Mouse (Mus musculus): ENCODE data around the gene Lrp10. TPM values are rescaled to one million over a fixed set of nuclear protein-coding genes. Genes with fewer than 3 reads are reported as not detected.
A peak's percentile ranks its signal among the peaks of the same experiment; 100 is the strongest.

Gene Lrp10
- polyA plus RNA-seq, 1 experiment from 2014 or later, result 59.3 TPM

GRCm38 (mm10) chr14:54453566-54453965, 10.4 kb upstream of the Lrp10 start:
- H3K27ac ChIP-seq (replicated peaks), result no peak overlapping the region

GRCm38 (mm10) chr14:54454669-54455528, 9.0 kb upstream of the Lrp10 start:
- DNase-seq (ENCODE audit: low spot score) (no peak), ATAC-seq (ENCODE audit: low FRiP score, low TSS enrichment) (peak; percentile 51; the same call in 1 of the 2 replicates)
- TF ChIP-seq EP300 (optimal IDR thresholded peaks at IDR 0.05) (no peak), CTCF (IDR thresholded peaks at IDR 0.05; ENCODE audit: low read depth) (no peak)
- H3K27ac ChIP-seq (replicated peaks), result no peak overlapping the region
- no peaks in the 10 kb centered on the region for H3K9me3 ChIP-seq (ENCODE audit: control insufficient read depth, low read length)
- no peak overlapping the region for H3K4me2 ChIP-seq (replicated peaks; ENCODE audit: low read depth)
- 58% methylated on average over 11 of the region's 11 CpGs for WGBS
- no peaks in the 10 kb centered on the region for H3K27me3 ChIP-seq (ENCODE audit: control insufficient read depth, insufficient read depth, low read length)
- no peak overlapping the region for H3K9ac ChIP-seq (ENCODE audit: low read length)
- no peak overlapping the region for H3K4me3 ChIP-seq (ENCODE audit: low read depth, low read length)
- H3K36me3 ChIP-seq (ENCODE audit: control insufficient read depth, insufficient read depth, low read length), result no peaks in the 10 kb centered on the region
- no peaks in the 10 kb centered on the region for H3K4me1 ChIP-seq (replicated peaks; ENCODE audit: control insufficient read depth, insufficient read depth)

More at GRCm38 (mm10) chr14:54453566-54453965, 10.4 kb upstream of the Lrp10 start:
- Histone ChIP-seq H3K4me2 (replicated peaks; ENCODE audit: low read depth) (no peak overlapping the region), H3K4me1 (replicated peaks; ENCODE audit: control insufficient read depth, insufficient read depth) (no peaks in the 10 kb centered on the region), H3K4me3 (ENCODE audit: low read depth, low read length) (no peak overlapping the region), H3K9ac (ENCODE audit: low read length) (no peak overlapping the region), H3K36me3 (ENCODE audit: control insufficient read depth, insufficient read depth, low read length) (no peaks in the 10 kb centered on the region), H3K27me3 (ENCODE audit: control insufficient read depth, insufficient read depth, low read length) (no peaks in the 10 kb centered on the region), H3K9me3 (ENCODE audit: control insufficient read depth, low read length) (no peaks in the 10 kb centered on the region)
- TF ChIP-seq EP300 (optimal IDR thresholded peaks at IDR 0.05) (no peak), CTCF (IDR thresholded peaks at IDR 0.05; ENCODE audit: low read depth) (no peak)
- WGBS, result 62% methylated on average over 9 of the region's 9 CpGs
- DNase-seq (ENCODE audit: low spot score) (no peak), ATAC-seq (ENCODE audit: low FRiP score, low TSS enrichment) (no peak)

DNA sequence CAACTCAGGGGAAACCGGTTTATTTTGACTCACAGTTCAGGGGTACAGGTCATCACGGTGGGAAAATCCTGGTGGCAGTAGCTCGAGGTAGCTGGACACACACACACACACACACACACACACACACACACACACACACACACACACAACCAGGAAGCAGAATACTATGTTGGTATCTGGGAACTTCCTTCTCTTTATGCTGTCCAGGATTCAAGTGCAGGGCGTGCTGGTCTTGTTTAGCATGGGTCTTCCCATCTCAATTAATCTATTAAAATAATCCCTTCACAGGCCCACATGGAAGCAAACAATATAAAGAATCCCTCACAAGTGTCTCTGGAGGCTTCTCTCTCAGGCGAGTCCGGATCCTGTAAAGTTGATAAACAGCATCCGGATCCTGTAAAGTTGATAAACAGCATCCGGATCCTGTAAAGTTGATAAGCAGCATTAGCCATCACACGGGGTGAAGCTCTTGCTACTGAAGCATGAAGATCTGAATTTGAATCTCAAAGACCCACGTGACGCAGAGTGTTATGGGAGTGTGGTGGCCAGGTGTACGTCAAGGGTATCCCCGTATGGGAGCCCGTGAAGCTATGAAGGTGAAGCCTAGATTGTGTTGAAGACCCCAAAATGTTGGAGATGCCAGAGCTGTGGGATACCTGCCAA, 5.9 kb upstream of the Lrp10 start:
- no peaks in the 10 kb centered on the region for H3K9me3 ChIP-seq (ENCODE audit: control insufficient read depth, low read length)
- H3K9ac ChIP-seq (ENCODE audit: low read length), result no peak overlapping the region
- no peak for TF ChIP-seq EP300 (optimal IDR thresholded peaks at IDR 0.05)
- TF ChIP-seq CTCF (IDR thresholded peaks at IDR 0.05; ENCODE audit: low read depth), result no peak
- no peak for DNase-seq (ENCODE audit: low spot score)
- H3K4me2 ChIP-seq (replicated peaks; ENCODE audit: low read depth), result no peak overlapping the region
- 86% methylated on average over 14 of the region's 14 CpGs for WGBS
- no peak overlapping the region for H3K4me3 ChIP-seq (ENCODE audit: low read depth, low read length)
- no peaks in the 10 kb centered on the region for H3K36me3 ChIP-seq (ENCODE audit: control insufficient read depth, insufficient read depth, low read length)
- no peaks in the 10 kb centered on the region for H3K4me1 ChIP-seq (replicated peaks; ENCODE audit: control insufficient read depth, insufficient read depth)
- no peak overlapping the region for H3K27ac ChIP-seq (replicated peaks)
- ATAC-seq (ENCODE audit: low FRiP score, low TSS enrichment), result no peak
- H3K27me3 ChIP-seq (ENCODE audit: control insufficient read depth, insufficient read depth, low read length), result no peaks in the 10 kb centered on the region

DNA sequence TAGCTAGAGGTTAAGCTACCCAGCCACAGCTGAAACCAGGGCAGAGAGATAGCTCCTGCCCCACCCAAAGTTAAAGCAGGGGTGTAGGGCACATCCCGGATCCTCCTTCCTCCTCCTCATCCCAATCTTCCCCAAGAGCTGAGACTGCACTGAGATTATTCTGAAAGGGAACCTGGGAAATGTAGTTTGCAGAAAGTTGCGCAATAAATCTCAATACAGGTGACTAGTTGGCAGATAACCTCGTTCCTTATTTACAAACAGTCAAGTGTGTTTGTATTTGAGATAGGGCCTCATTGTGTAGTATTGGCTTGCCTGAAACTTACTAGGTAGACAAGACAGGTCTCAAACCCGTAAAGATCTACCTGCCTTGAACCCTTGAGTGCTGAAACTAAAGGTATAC, 1.8 kb upstream of the Lrp10 start:
- no peaks in the 10 kb centered on the region for H3K27me3 ChIP-seq (ENCODE audit: control insufficient read depth, insufficient read depth, low read length)
- H3K4me3 ChIP-seq (ENCODE audit: low read depth, low read length), result no peak overlapping the region
- H3K36me3 ChIP-seq (ENCODE audit: control insufficient read depth, insufficient read depth, low read length), result no peaks in the 10 kb centered on the region
- TF ChIP-seq CTCF (IDR thresholded peaks at IDR 0.05; ENCODE audit: low read depth), result no peak
- no peaks in the 10 kb centered on the region for H3K9me3 ChIP-seq (ENCODE audit: control insufficient read depth, low read length)
- no peak overlapping the region for H3K9ac ChIP-seq (ENCODE audit: low read length)
- no peaks in the 10 kb centered on the region; the same call in 1 of the 2 replicates for H3K4me1 ChIP-seq (replicated peaks; ENCODE audit: control insufficient read depth, insufficient read depth)
- DNase-seq (ENCODE audit: low spot score) (no peak), ATAC-seq (ENCODE audit: low FRiP score, low TSS enrichment) (no peak)
- 0 out of 2 replicates have a peak overlapping the region, but pooled peaks have one; percentile 8 for H3K27ac ChIP-seq (replicated peaks)
- WGBS, result 57% methylated on average over 4 of the region's 4 CpGs
- no peak overlapping the region for H3K4me2 ChIP-seq (replicated peaks; ENCODE audit: low read depth)

DNA sequence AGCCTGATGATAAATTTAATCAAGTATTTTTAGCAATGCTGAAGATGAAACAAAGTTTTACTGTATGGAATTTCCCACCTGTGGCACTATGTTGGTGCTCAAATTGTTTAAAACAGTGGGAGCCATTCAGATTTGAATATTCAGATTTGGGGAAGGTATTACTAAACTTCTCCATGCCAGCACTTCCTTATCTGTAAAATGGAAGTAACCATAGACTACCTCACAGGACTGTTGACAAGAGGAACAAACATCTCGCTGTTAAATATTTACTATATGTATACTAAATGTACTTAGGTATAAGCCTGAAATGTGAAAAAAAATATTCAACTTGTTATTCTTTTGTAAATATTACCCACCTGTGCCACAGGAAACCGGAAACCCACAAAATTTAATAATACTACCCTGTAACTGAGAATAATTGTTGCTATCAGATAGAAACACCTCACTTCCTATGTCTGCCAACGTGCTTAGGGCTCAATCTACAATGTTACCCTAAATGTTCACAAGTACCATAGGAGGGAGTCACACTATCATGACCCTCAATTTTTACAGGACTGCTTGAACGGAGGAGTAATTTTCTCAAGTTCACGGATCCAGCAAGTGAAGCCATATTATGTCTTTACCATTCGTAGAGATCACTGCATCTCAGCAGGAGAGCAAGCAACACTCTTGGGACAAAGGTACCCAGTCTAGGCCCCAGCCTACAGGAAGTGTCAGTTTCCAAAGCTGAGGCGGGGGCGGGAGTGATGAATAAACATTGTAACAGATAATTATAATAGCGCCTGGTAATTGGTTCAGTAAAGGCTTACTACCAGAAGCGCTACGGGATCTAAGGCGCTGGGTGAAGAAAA, 604 bp upstream of the Lrp10 start:
- Histone ChIP-seq H3K4me2 (replicated peaks; ENCODE audit: low read depth) (peak overlapping the region; percentile 84), H3K4me3 (ENCODE audit: low read depth, low read length) (peak overlapping the region; percentile 92), H3K27me3 (ENCODE audit: control insufficient read depth, insufficient read depth, low read length) (no peaks in the 10 kb centered on the region), H3K27ac (replicated peaks) (peak overlapping the region; percentile 95), H3K36me3 (ENCODE audit: control insufficient read depth, insufficient read depth, low read length) (peaks cover 10% of the 10 kb centered on the region), H3K4me1 (replicated peaks; ENCODE audit: control insufficient read depth, insufficient read depth) (no peaks in the 10 kb centered on the region; the same call in 1 of the 2 replicates), H3K9ac (ENCODE audit: low read length) (peak overlapping the region; percentile 92), H3K9me3 (ENCODE audit: control insufficient read depth, low read length) (no peaks in the 10 kb centered on the region)
- WGBS, result 11% methylated on average over 12 of the region's 12 CpGs
- no peak for DNase-seq (ENCODE audit: low spot score)
- TF ChIP-seq CTCF (IDR thresholded peaks at IDR 0.05; ENCODE audit: low read depth), result no peak
- no peak for TF ChIP-seq EP300 (optimal IDR thresholded peaks at IDR 0.05)
- ATAC-seq (ENCODE audit: low FRiP score, low TSS enrichment), result peak; percentile 25; the same call in 1 of the 2 replicates
